Mouse (Mus musculus) neural tube, embryonic 14.5 days (tissue): Measurements from ENCODE around the gene Nsd2. TPM values are rescaled to one million over a fixed set of nuclear protein-coding genes. Genes with fewer than 3 reads are reported as not detected.

Experiments
- microRNA-seq: library from miRNA; unstranded; fragments of <30 nt; microRNA quantifications from one replicate; pipeline ENCODE4, GENCODE M21; 2016
- polyA plus RNA-seq: library from polyadenylated mRNA; unstranded; fragments of >200 nt; fragmentation: Nextera tagmentation; extraction: Ambion mirVana; gene quantifications from 2 replicates; pipeline ENCODE4 v1.2.1, GENCODE M21; 2014

Nsd2 gene
- polyA plus RNA-seq, 1 experiment from 2014 or later = 109 TPM

Small RNA genes lying within 50 kb of the gene (microRNA-seq; reads per million reads assigned to microRNA genes)
- gene Mir7024 = not detected

Other genes starting within 250 kb of the Nsd2 start
- gene Fam53a, start 191.1 kb upstream of the Nsd2 start, polyA plus RNA-seq = 26.8 and 35.0 TPM in 2 replicates
- 0.60 and 0.89 TPM in 2 replicates for gene Gm9903, start 190.8 kb upstream of the Nsd2 start, polyA plus RNA-seq
- 116 and 118 TPM in 2 replicates for gene Slbp, start 168.2 kb upstream of the Nsd2 start, polyA plus RNA-seq
- 18.7 and 26.3 TPM in 2 replicates for gene Tacc3, start 162.6 kb upstream of the Nsd2 start, polyA plus RNA-seq
- gene Tmem129, start 162.3 kb upstream of the Nsd2 start, polyA plus RNA-seq = 27.4 and 27.6 TPM in 2 replicates
- 39.5 and 42.7 TPM in 2 replicates for gene Fgfr3, start 99.1 kb upstream of the Nsd2 start, polyA plus RNA-seq
- gene Letm1, start 37.9 kb upstream of the Nsd2 start, polyA plus RNA-seq = 67.0 and 69.5 TPM in 2 replicates
- 34.3 and 37.1 TPM in 2 replicates for gene Nelfa, start 115.7 kb downstream of the Nsd2 start, polyA plus RNA-seq
- 403 and 457 TPM in 2 replicates for gene Gm1673, start 162.7 kb downstream of the Nsd2 start, polyA plus RNA-seq
- gene Nat8l, start 175.3 kb downstream of the Nsd2 start, polyA plus RNA-seq = 3.9 and 4.1 TPM in 2 replicates